Mouse (Mus musculus): ENCODE data around the gene Mog. TPM values are rescaled to one million over a fixed set of nuclear protein-coding genes. Genes with fewer than 3 reads are reported as not detected.

The Mog gene
- not detected for polyA plus RNA-seq (2014; fragmentation: Illumina TruSeq; extraction: RNeasy Lipid Tissue Mini Kit (QIAGEN cat#74804); ENCODE audit: low read depth, low replicate concordance)

DNA sequence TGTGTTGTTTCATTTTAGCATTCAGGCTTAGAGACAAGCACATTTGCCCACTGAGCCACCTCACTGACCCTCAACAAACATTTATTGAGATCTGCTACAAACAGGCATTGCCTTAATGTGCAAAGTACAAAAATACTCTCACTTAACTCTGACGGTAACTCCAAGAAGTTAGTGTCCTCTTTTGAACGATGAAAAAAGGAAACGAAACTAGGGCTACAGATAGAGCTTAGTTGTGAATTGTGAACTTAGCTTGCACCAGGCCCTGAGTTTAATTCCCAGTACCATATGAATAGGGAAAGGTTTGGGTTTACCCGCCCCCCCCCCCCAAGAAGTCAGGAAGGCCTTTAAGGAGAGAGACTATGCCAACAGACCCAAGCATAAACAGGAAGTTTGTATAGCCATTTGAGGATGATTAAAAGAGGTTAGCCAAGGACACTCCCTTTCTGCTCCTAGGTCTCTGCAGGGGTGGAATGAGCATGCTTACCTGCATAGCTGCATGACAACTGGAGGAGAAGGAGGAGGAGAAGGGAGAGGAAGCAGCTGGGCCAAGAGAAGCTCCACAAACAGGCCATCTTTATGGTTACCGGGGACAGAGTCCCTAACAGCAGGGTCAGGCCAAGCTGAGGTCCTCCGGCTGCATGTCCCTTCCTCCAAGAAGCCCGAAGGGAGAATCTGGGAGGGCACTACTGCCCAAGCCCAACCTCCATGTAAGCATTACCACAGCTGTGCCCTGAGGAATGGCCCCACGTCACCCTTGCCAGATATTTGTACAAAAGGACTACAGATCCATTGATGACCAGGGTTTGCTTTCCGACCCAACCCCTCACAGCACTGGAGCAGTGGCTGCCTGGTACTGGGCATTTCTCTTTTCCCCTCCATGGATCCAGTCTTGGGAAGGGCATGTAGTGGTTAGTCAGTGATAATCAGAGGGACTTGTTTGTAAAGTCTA, at the start of gene Mog:
Mog (minus strand) TSS at position 771 of the 949 bp plus-strand sequence.

DNA sequence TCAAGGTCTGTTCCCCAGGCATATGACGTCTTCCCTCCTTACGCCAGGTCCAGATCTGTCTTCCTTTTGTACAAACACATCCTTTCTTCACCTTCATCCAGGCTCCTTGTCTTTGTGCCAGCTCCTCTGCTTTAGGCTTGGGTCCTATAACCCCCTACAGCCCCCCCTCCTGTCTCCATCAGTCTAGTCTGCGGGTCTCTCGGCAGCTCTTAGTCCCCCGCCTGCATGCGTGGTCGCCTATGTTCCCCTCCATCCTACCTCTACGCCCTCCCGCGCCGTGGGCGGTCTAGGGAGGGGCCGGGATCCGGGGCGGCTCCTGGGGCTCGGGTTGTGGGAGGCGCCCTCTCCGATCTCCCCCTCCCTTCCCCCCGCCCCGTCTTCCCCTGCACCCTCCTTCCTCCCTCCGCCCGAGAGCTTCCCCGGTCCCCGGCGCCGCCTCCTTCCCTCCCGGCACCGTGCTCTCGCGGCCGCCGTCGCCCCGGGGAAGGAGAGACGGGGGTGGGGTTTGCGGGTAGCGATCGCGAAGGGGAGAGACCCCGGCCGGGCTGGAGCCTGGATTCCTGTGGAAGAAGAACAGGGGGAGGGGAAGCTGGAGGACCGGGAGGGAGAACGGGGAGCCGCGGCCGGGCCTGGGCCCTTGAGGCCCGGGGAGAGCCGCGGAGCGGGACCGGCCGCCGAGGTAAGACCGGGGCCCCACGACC, 22.6 kb upstream of the Mog start, which contains the start of gene Gabbr1:
Gabbr1 (plus strand) TSS at position 356 of the 701 bp plus-strand sequence.

DNA sequence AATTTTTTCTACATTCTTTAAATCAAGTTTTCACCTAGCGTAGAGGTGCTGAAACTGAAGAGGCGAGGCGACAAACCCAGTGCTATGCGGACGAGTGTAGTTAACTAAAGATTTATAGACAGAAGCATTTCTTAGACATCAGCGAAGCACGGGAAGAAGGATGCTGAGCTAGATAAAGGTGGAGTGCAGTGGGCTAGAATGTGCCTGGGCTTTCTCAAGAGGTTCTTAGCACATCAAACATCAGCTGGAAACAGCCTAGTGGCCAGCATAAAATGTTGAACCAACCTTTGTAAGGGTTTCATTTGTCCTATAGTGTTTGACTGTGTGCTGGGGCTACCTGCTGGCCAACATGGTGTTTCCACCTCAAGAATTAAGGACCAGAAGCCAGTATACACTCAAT, 22.3 kb downstream of the Mog start, which contains the start of gene Zfp57:
Zfp57 (plus strand) TSS at position 301 of the 400 bp plus-strand sequence.

DNA sequence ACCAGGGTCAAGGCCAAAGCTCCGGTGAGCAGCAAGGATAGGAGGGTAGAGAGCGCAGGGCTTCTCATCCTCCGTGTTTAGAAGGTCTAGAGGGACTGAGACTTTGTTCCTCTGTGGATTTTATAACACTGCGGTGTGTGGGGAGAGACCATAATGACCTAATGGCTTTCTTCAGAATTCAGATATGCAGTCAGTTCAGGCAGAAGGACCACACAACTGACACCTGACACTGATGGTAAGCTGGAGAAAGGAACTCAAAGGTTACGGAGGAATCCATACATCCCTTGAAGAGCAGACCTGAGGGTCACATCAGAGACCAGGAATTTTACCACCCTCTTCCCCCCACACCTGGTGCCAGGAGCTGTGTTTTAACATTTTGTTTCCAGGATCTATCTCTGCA, 33.8 kb downstream of the Mog start, which contains the start of gene H2-M5:
H2-M5 (minus strand) TSS at position 101 of the 400 bp plus-strand sequence.

DNA sequence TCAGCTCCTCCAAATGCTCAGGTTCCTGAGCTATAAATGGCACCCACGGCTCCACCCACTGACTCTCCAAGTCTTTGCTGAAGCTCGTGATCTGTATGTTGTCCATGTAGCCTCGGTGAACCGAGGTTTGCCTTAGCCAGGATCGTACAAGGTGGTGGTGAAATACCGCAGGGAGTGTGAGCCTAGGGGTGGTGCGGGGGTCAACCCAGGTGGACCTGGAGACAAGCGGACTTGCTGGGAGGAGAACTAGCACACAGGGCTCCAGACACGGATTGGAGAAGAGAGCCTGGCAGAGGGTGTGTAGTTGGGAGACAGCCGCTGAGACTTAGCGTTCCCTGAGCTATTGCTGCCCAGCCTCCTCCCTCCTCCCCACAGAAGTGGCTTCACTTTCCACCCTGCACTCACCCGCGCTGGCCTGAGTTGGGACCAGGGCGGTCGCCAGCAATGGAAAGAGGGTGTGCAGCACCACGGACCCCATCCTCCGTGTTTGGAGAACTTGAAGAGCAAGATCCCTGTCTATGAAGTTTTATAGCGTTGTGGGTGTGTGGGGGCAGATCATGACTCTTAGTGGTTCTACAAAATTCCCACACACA, 41.9 kb downstream of the Mog start, which contains the start of gene 2410137M14Rik:
2410137M14Rik (minus strand) TSS at position 17 of the 593 bp plus-strand sequence.

Other genes starting within 250 kb of the Mog start
- not detected for gene H2-M10.6, start 211.2 kb downstream of the Mog start, polyA plus RNA-seq (2014; fragmentation: Illumina TruSeq; extraction: RNeasy Lipid Tissue Mini Kit (QIAGEN cat#74804); ENCODE audit: low read depth, low replicate concordance)
- gene Trim26, start 186.3 kb downstream of the Mog start, polyA plus RNA-seq (2014; fragmentation: Illumina TruSeq; extraction: RNeasy Lipid Tissue Mini Kit (QIAGEN cat#74804); ENCODE audit: low read depth, low replicate concordance): 37.0 TPM
- gene Trim15, start 156.2 kb downstream of the Mog start, polyA plus RNA-seq (2014; fragmentation: Illumina TruSeq; extraction: RNeasy Lipid Tissue Mini Kit (QIAGEN cat#74804); ENCODE audit: low read depth, low replicate concordance): 2.2 TPM
- gene Trim10, start 153.8 kb downstream of the Mog start, polyA plus RNA-seq (2014; fragmentation: Illumina TruSeq; extraction: RNeasy Lipid Tissue Mini Kit (QIAGEN cat#74804); ENCODE audit: low read depth, low replicate concordance): not detected
- gene Trim40, start 133.3 kb downstream of the Mog start, polyA plus RNA-seq (2014; fragmentation: Illumina TruSeq; extraction: RNeasy Lipid Tissue Mini Kit (QIAGEN cat#74804); ENCODE audit: low read depth, low replicate concordance): 29.1 TPM
- gene Trim31, start 125.3 kb downstream of the Mog start, polyA plus RNA-seq (2014; fragmentation: Illumina TruSeq; extraction: RNeasy Lipid Tissue Mini Kit (QIAGEN cat#74804); ENCODE audit: low read depth, low replicate concordance): 77.1 TPM
- 7.3 TPM for gene Rnf39, start 80.5 kb downstream of the Mog start, polyA plus RNA-seq (2014; fragmentation: Illumina TruSeq; extraction: RNeasy Lipid Tissue Mini Kit (QIAGEN cat#74804); ENCODE audit: low read depth, low replicate concordance)
- 9.2 TPM for gene Ppp1r11, start 71.7 kb downstream of the Mog start, polyA plus RNA-seq (2014; fragmentation: Illumina TruSeq; extraction: RNeasy Lipid Tissue Mini Kit (QIAGEN cat#74804); ENCODE audit: low read depth, low replicate concordance)
- gene Znrd1, start 64.8 kb downstream of the Mog start, polyA plus RNA-seq (2014; fragmentation: Illumina TruSeq; extraction: RNeasy Lipid Tissue Mini Kit (QIAGEN cat#74804); ENCODE audit: low read depth, low replicate concordance): 19.7 TPM
- gene Znrd1as, start 64.8 kb downstream of the Mog start, polyA plus RNA-seq (2014; fragmentation: Illumina TruSeq; extraction: RNeasy Lipid Tissue Mini Kit (QIAGEN cat#74804); ENCODE audit: low read depth, low replicate concordance): 22.8 TPM
- gene 2410137M14Rik, start 42.2 kb downstream of the Mog start, polyA plus RNA-seq (2014; fragmentation: Illumina TruSeq; extraction: RNeasy Lipid Tissue Mini Kit (QIAGEN cat#74804); ENCODE audit: low read depth, low replicate concordance): not detected
- 0.28 TPM for gene H2-M5, start 33.9 kb downstream of the Mog start, polyA plus RNA-seq (2014; fragmentation: Illumina TruSeq; extraction: RNeasy Lipid Tissue Mini Kit (QIAGEN cat#74804); ENCODE audit: low read depth, low replicate concordance)
- 5.1 TPM for gene Zfp57, start 22.2 kb downstream of the Mog start, polyA plus RNA-seq (2014; fragmentation: Illumina TruSeq; extraction: RNeasy Lipid Tissue Mini Kit (QIAGEN cat#74804); ENCODE audit: low read depth, low replicate concordance)
- 42.1 TPM for gene Gabbr1, start 22.6 kb upstream of the Mog start, polyA plus RNA-seq (2014; fragmentation: Illumina TruSeq; extraction: RNeasy Lipid Tissue Mini Kit (QIAGEN cat#74804); ENCODE audit: low read depth, low replicate concordance)
- not detected for gene Olfr90, start 65.1 kb upstream of the Mog start, polyA plus RNA-seq (2014; fragmentation: Illumina TruSeq; extraction: RNeasy Lipid Tissue Mini Kit (QIAGEN cat#74804); ENCODE audit: low read depth, low replicate concordance)
- gene Olfr91, start 74.9 kb upstream of the Mog start, polyA plus RNA-seq (2014; fragmentation: Illumina TruSeq; extraction: RNeasy Lipid Tissue Mini Kit (QIAGEN cat#74804); ENCODE audit: low read depth, low replicate concordance): not detected
- not detected for gene Olfr92, start 96.7 kb upstream of the Mog start, polyA plus RNA-seq (2014; fragmentation: Illumina TruSeq; extraction: RNeasy Lipid Tissue Mini Kit (QIAGEN cat#74804); ENCODE audit: low read depth, low replicate concordance)
- not detected for gene Olfr93, start 138.1 kb upstream of the Mog start, polyA plus RNA-seq (2014; fragmentation: Illumina TruSeq; extraction: RNeasy Lipid Tissue Mini Kit (QIAGEN cat#74804); ENCODE audit: low read depth, low replicate concordance)
- 12.9 TPM for gene Ubd, start 170.5 kb upstream of the Mog start, polyA plus RNA-seq (2014; fragmentation: Illumina TruSeq; extraction: RNeasy Lipid Tissue Mini Kit (QIAGEN cat#74804); ENCODE audit: low read depth, low replicate concordance)
- gene Olfr94, start 177.6 kb upstream of the Mog start, polyA plus RNA-seq (2014; fragmentation: Illumina TruSeq; extraction: RNeasy Lipid Tissue Mini Kit (QIAGEN cat#74804); ENCODE audit: low read depth, low replicate concordance): not detected
- not detected for gene Olfr95, start 189.7 kb upstream of the Mog start, polyA plus RNA-seq (2014; fragmentation: Illumina TruSeq; extraction: RNeasy Lipid Tissue Mini Kit (QIAGEN cat#74804); ENCODE audit: low read depth, low replicate concordance)
- gene Olfr96, start 196.7 kb upstream of the Mog start, polyA plus RNA-seq (2014; fragmentation: Illumina TruSeq; extraction: RNeasy Lipid Tissue Mini Kit (QIAGEN cat#74804); ENCODE audit: low read depth, low replicate concordance): not detected
- gene Olfr97, start 213.9 kb upstream of the Mog start, polyA plus RNA-seq (2014; fragmentation: Illumina TruSeq; extraction: RNeasy Lipid Tissue Mini Kit (QIAGEN cat#74804); ENCODE audit: low read depth, low replicate concordance): not detected
- not detected for gene Olfr98, start 240.4 kb upstream of the Mog start, polyA plus RNA-seq (2014; fragmentation: Illumina TruSeq; extraction: RNeasy Lipid Tissue Mini Kit (QIAGEN cat#74804); ENCODE audit: low read depth, low replicate concordance)
- gene H2-M3, start 246.8 kb upstream of the Mog start, polyA plus RNA-seq (2014; fragmentation: Illumina TruSeq; extraction: RNeasy Lipid Tissue Mini Kit (QIAGEN cat#74804); ENCODE audit: low read depth, low replicate concordance): 3.1 TPM